Mouse (Mus musculus) left cerebral cortex, postnatal 14 days (tissue): ENCODE results near the gene Pbld1. TPM values are rescaled to one million over a fixed set of nuclear protein-coding genes. Genes with fewer than 3 reads are reported as not detected.

Source experiments
- DNase-seq, 2 experiments: peaks; one replicate each; pipeline ENCODE4 v3.0.0; 2021 to 2022; ENCODE audit warnings: low spot score in 2 of 2, mixed read lengths in 1 of 2
- intact Hi-C: fragments of 180-260 bp; cut with DNase I; formaldehyde crosslinking; loops from one replicate; pipeline ENCODE4 v1.15.1; 2025
- total RNA-seq, 2 experiments: library from RNA; stranded (reverse); gene quantifications; 2 replicates each; pipeline ENCODE4 v1.2.3; 2021

The Pbld1 gene
- total RNA-seq, 2 experiments from 2014 or later = 0.29 TPM; not detected in 1

GRCm38 (mm10) chr10:63089103-63089757 is 29.3 kb downstream of the Pbld1 start:
- no peak for DNase-seq
- intact Hi-C loops = no loop called here

GRCm38 (mm10) chr10:63089758-63090571 is 30.0 kb downstream of the Pbld1 start:
- DNase-seq = peak in 1 of 2 experiments; percentile 7
- intact Hi-C loops = no loop called here

- intact Hi-C loops = no loop called here
- no peak for DNase-seq
Observed at GRCm38 (mm10) chr10:63091915-63092314, 32.0 kb downstream of the Pbld1 start.

DNA sequence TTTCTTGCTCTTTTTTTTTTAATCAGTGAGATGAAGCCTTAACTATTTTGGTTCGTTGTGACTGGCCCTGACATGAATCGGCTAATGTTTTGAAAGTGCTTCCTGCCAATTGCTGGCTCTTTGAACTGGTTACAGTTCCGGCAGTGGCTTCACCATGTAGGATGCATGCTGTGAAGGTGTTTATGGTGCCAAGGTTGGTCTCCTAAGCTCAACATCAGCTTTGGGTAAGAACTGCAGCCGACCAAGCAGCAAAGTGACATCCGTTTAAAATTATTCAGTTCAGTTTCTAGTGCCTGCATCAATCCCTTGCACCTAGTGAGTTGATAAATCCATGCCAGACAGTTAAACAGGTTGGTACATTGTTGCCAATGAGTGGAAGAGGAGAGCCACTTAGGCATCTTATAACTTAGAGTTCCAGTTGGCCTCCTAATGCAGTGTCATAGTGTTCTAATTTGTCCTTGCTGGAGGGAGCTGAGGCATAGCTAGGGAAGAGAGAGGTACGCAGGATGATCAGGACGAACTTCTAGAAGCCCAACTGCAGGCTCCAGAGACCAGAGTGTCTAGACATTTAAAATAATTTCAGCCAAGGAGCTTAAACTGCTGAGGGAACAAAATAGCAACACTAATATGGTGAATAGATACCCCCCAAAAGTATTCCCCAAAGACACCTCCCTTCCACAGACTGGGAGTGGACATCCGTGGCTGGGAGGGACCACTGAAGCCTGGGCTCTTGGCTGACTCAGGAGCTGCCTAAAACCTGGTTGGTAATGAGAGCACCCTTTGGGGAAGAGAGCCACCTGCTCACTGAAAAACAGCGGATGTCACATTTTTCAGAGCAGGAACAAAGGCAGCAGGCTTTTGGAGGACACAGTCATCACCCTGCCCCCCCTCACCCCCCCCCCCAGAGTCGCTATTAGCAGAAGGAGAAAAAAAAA is 32.9 kb downstream of the Pbld1 start:
- intact Hi-C loops = no loop called here
- DNase-seq = no peak

- intact Hi-C loops = no loop called here
- no peak for DNase-seq
Observed at GRCm38 (mm10) chr10:63096757-63097156, 36.8 kb downstream of the Pbld1 start.

- no peak for DNase-seq
- intact Hi-C loops = no loop called here
Observed at GRCm38 (mm10) chr10:63098191-63098590, 38.2 kb downstream of the Pbld1 start.

GRCm38 (mm10) chr10:63099521-63099920 is 39.6 kb downstream of the Pbld1 start, which contains the start of gene Atoh7:
TSS of gene Atoh7 (plus strand) at chr10:63099651.
- DNase-seq = peak; percentile 43 to 55
- intact Hi-C loops = no loop called here

DNA sequence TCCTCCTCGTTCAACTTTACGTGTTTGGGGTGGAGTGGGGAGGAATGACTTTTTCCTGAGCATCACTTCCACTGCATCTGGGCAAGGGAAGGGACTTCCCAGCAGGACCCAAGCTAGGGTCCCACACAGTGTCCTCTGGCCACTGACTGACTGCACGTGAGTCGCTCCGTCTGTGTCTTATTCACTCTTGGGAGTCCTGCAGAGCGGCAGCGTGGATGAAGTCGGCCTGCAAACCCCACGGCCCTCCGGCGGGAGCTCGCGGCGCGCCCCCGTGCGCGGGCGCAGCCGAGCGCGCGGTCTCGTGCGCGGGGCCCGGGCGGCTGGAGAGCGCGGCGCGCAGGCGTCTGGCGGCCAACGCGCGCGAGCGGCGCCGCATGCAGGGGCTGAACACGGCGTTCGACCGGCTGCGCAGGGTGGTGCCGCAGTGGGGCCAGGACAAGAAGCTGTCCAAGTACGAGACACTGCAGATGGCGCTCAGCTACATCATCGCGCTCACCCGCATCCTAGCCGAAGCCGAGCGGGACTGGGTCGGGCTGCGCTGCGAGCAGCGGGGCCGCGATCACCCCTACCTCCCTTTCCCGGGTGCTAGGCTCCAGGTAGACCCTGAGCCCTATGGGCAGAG is 40.1 kb downstream of the Pbld1 start:
- intact Hi-C loops = no loop called here
- DNase-seq = peak; percentile 62 to 74

DNA sequence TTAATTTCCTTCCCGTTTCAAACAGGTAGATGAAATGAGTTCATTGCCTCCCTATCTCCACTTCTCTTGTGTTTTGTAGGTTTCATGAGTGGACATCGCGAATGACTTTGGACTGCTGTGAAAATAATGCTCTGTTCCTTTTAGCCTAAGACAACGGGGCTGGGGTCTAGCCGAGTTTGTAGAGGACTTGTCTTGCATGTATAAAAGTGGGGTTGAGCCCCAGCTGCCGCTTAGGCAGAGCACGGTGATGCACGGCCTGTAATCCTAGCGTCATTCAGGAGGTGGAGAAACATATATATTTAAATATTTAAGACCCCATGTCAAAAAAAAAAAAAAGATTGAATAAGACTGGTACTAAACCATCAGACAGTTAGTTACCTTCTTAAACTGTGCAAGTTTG is 40.7 kb downstream of the Pbld1 start:
- no peak for DNase-seq
- intact Hi-C loops = no loop called here

GRCm38 (mm10) chr10:63113027-63113604 is 53.2 kb downstream of the Pbld1 start:
- peak in 1 of 2 experiments; percentile 44 for DNase-seq
- intact Hi-C loops = loop anchor here (10.0 kb wide), 1 partner anchor 88 kb away; the partner anchor contains the start of genes Hnrnph3 and Pbld2

GRCm38 (mm10) chr10:63113716-63114360 is 53.9 kb downstream of the Pbld1 start:
- intact Hi-C loops = loop anchor here (10.0 kb wide), 1 partner anchor 89 kb away; the partner anchor contains the start of genes Hnrnph3 and Pbld2
- DNase-seq = no peak

- DNase-seq = no peak
- intact Hi-C loops = loop anchor here (10.0 kb wide), 1 partner anchor 91 kb away; the partner anchor contains the start of genes Hnrnph3 and Pbld2
Observed at GRCm38 (mm10) chr10:63115881-63116280, 55.9 kb downstream of the Pbld1 start.

DNA sequence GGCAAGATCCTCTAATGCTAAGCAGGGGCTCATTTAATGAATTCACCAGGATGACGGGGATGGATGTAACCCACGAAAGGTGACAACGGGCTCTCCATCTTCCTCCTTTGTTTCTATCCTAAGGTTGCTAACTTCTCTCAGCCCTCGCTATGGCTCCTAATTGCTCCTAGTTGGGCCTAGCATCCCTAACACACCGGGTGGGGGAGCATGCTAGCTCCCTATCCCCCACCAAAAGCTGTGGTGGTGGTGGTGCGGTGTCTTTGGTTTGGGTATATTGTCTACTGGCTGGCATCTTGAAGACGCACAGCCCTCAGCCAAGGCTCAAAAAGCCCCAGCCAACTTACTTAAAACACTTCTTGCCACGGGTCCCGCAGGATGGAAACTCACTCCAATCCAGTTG is 56.4 kb downstream of the Pbld1 start:
- DNase-seq = no peak
- intact Hi-C loops = loop anchor here (10.0 kb wide), 1 partner anchor 92 kb away; the partner anchor contains the start of genes Hnrnph3 and Pbld2

- no peak for DNase-seq
- intact Hi-C loops = loop anchor here (10.0 kb wide), 1 partner anchor 93 kb away; the partner anchor contains the start of genes Hnrnph3 and Pbld2
Observed at GRCm38 (mm10) chr10:63117583-63117982, 57.6 kb downstream of the Pbld1 start.

DNA sequence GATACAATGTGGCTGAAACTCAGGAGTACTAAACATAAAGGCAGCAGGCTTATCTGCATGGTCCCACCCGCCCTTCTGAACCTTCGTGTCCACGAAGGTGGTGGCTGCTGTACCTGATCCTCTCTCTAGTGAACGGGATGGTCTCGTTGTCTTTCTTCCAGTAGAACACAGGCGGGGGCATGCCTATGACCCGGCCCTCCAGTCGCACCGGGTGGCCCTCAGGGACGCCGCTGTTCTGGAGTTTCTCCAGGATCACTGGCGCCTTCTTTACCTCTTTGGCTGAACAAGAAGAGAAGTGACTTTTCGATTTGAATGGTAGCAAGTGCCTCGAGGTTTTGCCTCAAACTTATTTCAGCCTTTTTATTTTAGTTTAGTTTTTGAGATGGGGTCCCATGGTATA is 60.0 kb downstream of the Pbld1 start:
- DNase-seq = no peak
- intact Hi-C loops = loop anchor here (10.0 kb wide), 1 partner anchor 95 kb away; the partner anchor contains the start of genes Hnrnph3 and Pbld2

DNA sequence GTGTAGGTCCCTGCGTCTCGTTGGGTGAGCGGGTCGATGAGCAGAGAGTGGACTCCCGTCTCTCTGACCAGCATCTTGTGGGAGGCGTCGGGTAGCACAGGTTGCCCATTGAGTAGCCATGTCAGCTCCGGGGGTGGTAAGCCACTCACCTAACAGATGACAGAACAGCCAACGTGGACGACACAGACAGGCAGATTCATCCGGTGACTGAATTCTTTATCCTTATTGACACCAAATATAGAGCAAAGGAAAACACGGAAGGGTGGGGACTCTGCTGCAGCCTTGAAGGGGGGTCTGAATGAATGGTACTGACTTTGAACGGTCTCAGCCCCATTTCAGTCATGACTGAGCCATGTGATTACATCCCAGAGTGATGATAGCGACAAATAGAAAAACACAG is 62.0 kb downstream of the Pbld1 start:
- no peak for DNase-seq
- intact Hi-C loops = no loop called here

- DNase-seq = peak; percentile 45 to 47
- intact Hi-C loops = no loop called here
Observed at GRCm38 (mm10) chr10:63122516-63122915, 62.6 kb downstream of the Pbld1 start.

DNA sequence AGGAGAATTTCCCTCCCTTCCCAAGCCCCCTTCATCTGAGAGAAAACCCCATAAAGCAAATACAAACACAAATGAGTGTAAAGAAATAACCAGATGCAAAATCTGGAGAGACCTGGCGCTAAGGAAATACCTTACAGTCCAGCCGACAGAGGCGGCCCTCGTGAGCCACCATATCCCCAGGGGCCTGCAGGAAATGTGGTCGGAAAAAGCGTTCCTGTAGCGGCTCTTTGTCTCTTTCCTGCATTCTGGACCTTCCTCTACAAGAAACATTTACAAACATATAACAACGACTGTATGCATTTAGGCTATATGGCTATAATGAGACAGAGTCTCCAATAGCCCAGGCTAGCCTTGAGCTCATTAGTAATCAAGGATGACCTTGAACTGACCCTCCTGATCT is 63.2 kb downstream of the Pbld1 start:
- DNase-seq = no peak
- intact Hi-C loops = no loop called here
